Mouse (Mus musculus): Measurements from ENCODE around the gene Tmem50a.
A peak's percentile ranks its signal among the peaks of the same experiment; 100 is the strongest.

Tmem50a gene

DNA sequence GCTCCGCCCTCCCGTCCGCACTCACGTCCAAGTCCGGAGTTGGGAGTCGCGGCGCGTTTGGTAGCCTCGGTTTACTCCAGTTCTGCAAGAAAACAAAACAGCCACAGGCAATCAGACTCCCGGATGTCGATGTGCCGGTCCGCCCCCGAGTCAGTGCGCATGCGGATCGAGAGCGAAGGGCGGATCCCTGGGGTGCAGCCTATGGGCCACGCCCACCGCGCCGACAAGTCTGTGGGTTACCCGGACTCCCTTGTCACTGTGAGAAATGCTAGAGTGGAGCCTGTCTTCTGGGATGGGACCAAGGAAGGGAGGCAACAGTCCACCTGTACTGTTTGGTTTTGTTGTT lies at the start of gene Tmem50a:
Gene Tmem50a (minus strand): TSS at position 161 of the 346 bp plus-strand sequence.
- peak; percentile 90 to 92 for DNase-seq (ENCODE audit: low spot score in 2 of 2)

GRCm38 (mm10) chr4:134963021-134963776 lies 48.4 kb upstream of the Tmem50a start:
- no peak for DNase-seq (ENCODE audit: low spot score in 2 of 2)

DNA sequence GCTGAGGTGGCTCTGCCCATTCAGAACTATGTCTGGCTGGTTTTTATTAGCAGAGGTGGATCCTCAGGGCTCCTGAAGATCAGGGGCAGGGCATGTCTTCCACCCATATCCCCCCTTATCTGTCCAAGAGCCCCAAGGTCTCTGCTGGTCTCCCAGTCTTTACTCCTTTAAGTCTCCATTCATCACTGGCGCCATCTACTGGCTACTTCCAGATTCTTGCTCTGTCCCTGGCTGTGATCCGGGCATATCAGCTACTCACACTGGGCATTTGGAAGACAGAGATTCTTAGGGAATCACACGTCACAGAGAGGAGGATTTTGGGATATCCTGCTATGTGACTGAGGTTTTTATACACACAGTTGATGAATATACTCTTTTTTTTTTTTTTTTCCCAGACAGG lies 41.5 kb upstream of the Tmem50a start:
- DNase-seq (ENCODE audit: low spot score in 2 of 2), result peak; percentile 50 to 53

DNA sequence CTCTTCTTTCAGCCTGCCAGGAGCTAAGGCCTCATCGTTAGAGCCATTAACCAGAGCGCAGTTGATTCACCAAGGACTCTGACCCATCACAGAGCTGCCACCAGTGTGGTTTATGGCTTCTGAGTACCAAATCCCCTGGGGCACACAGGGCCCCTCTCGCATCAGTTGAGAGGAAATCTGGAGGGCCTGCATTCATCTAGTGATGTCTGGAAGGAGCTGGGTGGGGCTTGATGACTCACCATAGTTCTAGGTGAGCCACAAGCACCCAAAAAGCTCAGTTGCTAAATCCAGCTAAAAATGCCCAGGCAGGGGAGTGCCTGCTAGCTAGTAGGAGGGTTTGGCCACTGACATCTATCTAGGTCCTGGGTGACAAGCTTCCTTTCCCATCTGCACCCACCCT lies 41.0 kb upstream of the Tmem50a start:
- no peak for DNase-seq (ENCODE audit: low spot score in 2 of 2)

- DNase-seq (ENCODE audit: low spot score in 2 of 2), result no peak
Measured at GRCm38 (mm10) chr4:134955196-134955595, 40.4 kb upstream of the Tmem50a start.

- DNase-seq (ENCODE audit: low spot score in 2 of 2), result no peak
Measured at GRCm38 (mm10) chr4:134954461-134954860, 39.6 kb upstream of the Tmem50a start.

DNA sequence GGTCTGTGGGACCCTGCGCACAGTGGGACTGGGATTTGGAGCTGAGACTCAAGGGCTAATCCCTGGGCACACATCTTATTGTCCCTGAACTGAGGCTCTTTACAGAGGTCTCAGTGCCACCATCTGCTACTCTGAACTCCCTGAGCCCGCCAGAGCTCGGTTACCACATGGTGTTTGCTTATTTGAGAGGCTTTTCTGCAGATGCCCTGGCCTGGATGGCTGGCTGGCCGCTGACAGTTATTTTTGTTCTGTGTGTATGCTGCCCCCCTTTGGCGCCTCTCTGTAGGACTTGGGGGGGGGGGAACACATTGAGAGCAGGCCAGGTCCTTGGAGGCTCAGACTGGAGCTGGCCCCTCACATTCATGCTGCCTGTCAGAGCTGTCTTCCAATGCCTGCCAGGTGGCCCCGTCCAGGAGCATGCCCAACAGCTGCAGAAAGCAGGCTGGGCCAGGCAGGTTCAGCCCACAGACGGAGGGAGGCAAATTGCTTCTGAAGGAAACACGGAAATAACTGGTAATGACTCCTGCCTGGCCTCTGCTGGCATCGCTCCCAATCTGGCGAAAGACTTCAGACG lies 35.8 kb upstream of the Tmem50a start:
- no peak for DNase-seq (ENCODE audit: low spot score in 2 of 2)

DNA sequence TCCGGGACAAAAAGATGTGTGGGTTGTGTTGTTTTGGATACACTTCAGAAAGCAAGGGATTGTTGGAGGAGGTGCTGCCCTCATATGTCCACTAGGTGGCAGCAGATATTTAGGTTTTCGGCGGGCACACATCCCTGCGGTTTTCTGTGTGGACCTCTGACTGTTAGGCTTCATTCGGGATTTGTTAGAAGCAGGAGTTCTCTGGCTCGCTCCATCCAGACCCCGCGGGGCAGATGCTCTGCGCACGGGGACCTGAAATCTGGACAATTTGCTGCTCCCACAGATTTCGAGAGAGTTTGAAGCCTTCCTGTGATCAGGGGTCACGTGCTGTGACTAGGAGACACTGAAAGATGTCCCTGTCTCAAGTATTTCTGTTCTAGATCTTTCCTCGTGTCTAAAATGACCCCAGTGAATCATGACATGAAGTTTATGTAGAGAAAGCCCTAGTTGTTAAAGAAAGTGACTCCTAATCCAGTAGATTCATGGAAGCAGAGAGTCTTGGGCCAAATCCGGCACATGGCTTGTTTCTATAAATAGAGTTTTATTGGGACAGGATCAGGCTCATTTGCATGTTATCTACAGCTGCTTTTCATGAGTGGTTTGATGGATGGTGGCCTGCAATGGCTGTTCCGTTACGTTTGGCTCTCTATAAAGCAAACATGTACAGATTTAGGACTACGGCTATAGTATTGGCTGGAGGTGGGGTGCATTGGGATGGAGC lies 31.4 kb upstream of the Tmem50a start:
- DNase-seq (ENCODE audit: low spot score in 2 of 2), result peak; percentile 76 to 79

DNA sequence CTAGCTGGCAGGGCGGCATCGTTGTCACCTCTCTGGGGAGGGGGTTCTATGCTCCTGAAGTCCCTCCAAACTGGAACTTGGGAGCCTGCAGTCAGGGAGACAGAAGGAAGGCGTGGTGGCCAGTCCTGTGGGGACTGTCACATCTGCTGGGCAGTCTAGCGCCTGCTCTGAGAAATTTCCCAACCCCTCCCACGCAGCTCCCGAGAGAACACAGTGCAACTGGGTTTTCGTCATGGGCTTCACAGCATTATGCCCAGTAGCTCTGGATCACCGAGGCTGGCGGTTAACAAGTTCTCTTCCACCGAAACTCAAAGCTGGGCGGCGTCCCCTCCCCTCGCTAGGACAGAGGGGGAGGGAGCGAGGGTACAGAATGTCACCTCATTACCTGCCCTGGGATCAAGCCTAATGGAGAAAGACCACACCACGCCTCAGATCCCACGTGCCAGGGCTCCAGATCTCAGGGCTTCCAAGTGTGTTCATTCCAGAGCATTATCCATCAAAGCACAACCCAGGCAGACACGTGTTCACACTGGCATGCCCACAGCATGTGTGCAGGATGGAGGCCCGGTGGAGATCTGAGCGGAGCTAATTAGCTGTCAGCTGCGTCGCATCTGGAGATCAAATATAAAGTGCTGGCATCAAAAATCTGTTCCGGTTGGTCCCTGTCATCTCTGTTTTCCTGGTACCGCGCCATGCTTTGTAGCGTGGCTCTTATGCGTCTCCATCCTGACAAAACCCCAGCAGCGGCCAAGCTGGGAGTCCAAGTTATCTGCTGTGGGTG lies 29.1 kb upstream of the Tmem50a start:
- DNase-seq (ENCODE audit: low spot score in 2 of 2), result peak; percentile 57 to 72

DNA sequence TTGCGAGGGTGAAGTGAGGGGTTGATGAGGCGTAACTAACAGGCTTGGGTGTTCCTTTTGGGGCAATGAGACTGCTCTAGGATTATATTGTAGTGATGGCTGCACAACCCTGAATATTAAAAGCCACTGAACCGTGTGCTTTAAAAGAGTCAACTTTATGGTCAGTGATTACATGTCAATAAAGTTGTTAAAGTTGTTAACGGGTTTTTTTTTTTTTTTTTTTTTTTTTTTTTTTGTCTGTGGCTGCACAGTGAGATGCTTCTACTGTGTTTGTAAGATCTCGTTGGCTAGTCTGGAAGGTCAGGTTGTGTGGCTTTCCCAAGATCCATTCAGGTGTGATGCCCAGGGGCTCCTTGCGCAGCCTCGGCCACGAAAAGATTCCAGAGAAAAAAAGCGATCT lies 25.1 kb upstream of the Tmem50a start:
- DNase-seq (ENCODE audit: low spot score in 2 of 2), result no peak

GRCm38 (mm10) chr4:134937240-134938176 lies 22.7 kb upstream of the Tmem50a start:
- no peak for DNase-seq (ENCODE audit: low spot score in 2 of 2)

- peak; percentile 92 to 97 for DNase-seq (ENCODE audit: low spot score in 2 of 2)
Measured at GRCm38 (mm10) chr4:134930684-134931481, 16.1 kb upstream of the Tmem50a start, which contains the start of gene Syf2. Gene Syf2 (plus strand): TSS chr4:134930898.

DNA sequence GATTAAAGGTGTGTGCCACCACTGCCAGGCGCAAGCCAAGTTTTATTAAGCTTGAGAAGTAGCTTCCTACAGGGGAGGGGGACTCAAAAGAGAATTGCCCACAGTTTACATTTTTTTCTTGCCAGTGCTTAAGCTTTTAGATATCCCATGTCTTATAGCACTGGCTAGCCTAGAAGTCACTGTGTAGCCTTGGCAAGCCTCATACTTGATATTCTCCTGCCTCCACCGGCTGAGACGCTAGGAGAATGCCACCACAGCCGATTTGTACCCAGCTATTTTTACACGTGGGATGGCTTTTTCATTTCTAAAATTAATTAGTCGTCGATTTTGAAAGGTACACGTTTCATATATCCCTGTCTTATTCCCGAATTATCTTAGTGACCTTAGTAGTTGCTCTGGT lies 15.4 kb upstream of the Tmem50a start:
- DNase-seq (ENCODE audit: low spot score in 2 of 2), result no peak

DNA sequence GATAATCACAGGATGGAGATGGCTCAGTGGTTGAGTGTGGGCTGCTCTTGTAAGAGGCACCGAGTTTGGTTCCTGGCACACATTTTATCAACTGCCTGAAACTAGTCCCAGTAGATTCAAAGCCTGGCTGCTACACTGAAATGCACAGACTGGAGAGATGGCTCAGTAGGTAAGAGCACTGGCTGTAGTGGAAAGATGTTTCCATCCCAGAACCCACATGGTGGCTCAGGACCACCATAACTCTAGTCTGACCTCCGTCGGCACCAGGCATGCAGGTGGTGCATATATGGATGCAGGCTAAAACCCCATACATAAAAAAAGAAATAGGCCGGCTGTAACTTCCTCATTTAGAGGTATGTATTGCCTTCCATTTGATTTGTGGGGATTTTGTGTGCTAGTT lies 14.7 kb upstream of the Tmem50a start:
- no peak for DNase-seq (ENCODE audit: low spot score in 2 of 2)

DNA sequence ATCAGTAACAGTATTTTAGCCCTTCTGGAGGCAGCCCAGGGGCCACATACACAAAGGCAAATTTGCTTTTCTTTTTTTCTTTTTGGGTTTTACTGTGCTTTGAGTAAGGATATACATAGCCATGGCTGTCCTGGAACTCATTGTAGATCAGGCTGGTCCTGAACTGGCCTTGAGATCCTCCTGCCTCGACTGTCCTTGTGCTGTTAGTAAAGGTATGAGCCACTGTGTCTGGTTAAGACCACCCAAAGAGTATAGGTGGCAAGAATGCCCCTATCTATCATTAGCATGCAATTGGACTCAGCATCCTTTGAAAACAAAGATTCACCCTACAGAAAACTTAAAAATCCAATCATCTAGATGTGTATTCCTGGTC lies 13.6 kb upstream of the Tmem50a start:
- no peak for DNase-seq (ENCODE audit: low spot score in 2 of 2)

DNA sequence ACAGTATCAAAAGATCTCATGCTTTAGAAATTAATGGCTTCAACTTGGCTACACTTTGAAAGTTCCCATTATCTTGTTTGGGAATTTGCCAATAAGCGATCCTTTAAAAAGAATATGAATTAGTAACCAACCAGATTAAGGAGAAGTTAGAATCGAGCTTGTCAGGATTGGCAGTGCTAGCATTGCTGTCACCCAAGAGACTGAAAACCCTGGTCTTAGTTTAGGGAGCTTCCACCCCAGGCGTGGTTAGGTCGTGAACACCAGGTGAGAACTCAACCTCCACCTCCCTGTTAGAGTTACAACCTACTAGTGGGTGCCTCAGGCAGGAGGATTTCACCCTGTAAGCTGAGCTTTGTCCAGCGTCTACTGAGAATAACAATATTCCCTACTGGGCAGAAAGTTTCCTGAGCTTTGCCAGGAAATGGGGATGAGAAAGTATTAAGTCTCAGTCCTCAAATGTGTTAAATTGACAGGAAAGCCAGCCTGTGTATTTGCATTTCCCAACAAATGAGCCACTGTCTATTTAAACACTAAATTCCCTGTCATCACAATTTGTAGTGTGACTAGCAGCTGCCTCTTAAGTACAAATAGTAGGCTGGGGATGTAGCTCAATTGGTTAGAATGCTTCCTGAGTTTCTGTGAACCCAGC lies 13.1 kb upstream of the Tmem50a start:
- DNase-seq (ENCODE audit: low spot score in 2 of 2), result no peak

GRCm38 (mm10) chr4:134925206-134925605 lies 10.4 kb upstream of the Tmem50a start:
- no peak for DNase-seq (ENCODE audit: low spot score in 2 of 2)

DNA sequence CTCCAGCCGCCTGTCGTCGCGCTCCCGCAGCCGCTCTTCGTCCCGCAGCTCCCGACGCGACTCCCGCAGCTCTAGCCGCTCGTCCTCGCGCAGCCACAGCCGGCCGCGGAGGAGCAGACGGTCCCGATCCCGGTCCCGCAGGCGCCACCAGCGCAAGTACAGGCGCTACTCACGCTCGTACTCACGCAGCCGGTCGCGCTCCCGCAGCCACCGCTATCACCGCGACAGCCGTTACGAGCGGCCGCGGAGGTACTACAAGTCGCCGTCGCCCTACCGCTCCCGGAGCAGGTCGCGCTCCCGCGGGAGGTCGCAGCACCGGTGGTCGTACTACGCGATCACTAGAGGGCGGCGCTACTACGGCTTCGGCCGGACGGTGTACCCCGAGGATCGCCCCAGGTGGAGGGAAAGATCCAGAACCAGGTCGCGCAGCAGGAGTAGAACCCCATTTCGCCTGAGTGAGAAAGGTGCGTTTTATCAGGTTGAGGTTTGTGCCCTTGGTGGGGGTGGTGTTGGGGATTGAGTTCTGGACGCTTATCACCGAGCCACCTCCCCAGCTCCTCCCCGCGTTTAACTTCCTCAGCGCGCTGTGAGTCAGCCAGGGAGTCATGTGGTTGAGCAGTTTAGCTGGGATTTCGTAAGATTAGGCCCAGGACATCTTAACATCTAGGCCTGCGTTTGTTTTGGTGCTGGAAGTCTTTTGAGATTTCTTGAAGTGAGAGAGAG lies 9.4 kb upstream of the Tmem50a start:
- DNase-seq (ENCODE audit: low spot score in 2 of 2), result peak in 1 of 2 experiments; percentile 37
